Mouse (Mus musculus): ENCODE measurements around the gene Capza1.

GRCm38 (mm10) chr3:104818749-104819134 is 45.6 kb downstream of the Capza1 start:
- TF ChIP-seq CTCF (IDR thresholded peaks at IDR 0.05; ENCODE audit: low read depth, low read length) (no peak), EP300 (IDR thresholded peaks at IDR 0.05; ENCODE audit: insufficient read depth, low read depth, low read length) (no peak), POLR2A (IDR thresholded peaks at IDR 0.05; ENCODE audit: insufficient read depth, low read length) (no peak)

Measured in ES-Bruce4 (cell line).